Mouse (Mus musculus) limb, embryonic 14.5 days (tissue): ENCODE measurements around the gene B3glct. TPM values are rescaled to one million over a fixed set of nuclear protein-coding genes. Genes with fewer than 3 reads are reported as not detected.

Source experiments
- ATAC-seq: fragments of 200-750 bp; cut with Nextera tagmentation; 2 replicates; pipeline ENCODE4 v1.8.0; 2017; ENCODE audit warnings: low read depth, moderate number of reproducible peaks, moderate TSS enrichment; ENCODE audit not compliant: low FRiP score
- DNase-seq: peaks from one replicate; pipeline ENCODE4 v3.0.0-alpha.2; 2015; ENCODE audit warnings: low spot score
- H3K27ac ChIP-seq: fragments of 300-500 bp; sonication (generic); replicated peaks from 2 replicates; pipeline ENCODE4 v1.5.1; 2014; ENCODE audit warnings: low read depth, mild to moderate bottlenecking, low read length, moderate library complexity, mixed read lengths
- H3K27me3 ChIP-seq: fragments of 300-500 bp; sonication (generic); 2 replicates; pipeline ENCODE4 v1.6.1; 2014; ENCODE audit warnings: low read length, mixed read lengths; ENCODE audit not compliant: control insufficient read depth, insufficient read depth
- H3K36me3 ChIP-seq: fragments of 300-500 bp; sonication (generic); 2 replicates; pipeline ENCODE4 v1.6.1; 2014; ENCODE audit warnings: mild to moderate bottlenecking, low read length, moderate library complexity, mixed read lengths; ENCODE audit not compliant: control insufficient read depth, insufficient read depth
- H3K4me1 ChIP-seq: fragments of 300-500 bp; sonication (generic); 2 replicates; pipeline ENCODE4 v1.6.1; 2014; ENCODE audit warnings: antibody characterized with exemption, low read length, mixed read lengths; ENCODE audit not compliant: control insufficient read depth, insufficient read depth
- H3K4me2 ChIP-seq: fragments of 300-500 bp; sonication (generic); replicated peaks from 2 replicates; pipeline ENCODE4 v1.6.1; 2014; ENCODE audit warnings: low read depth, mild to moderate bottlenecking, low read length, moderate library complexity; ENCODE audit not compliant: severe bottlenecking
- H3K4me3 ChIP-seq: fragments of 300-500 bp; sonication (generic); replicated peaks from 2 replicates; pipeline ENCODE4 v1.5.1; 2014; ENCODE audit warnings: low read length
- H3K9ac ChIP-seq: fragments of 300-500 bp; sonication (generic); 2 replicates; pipeline ENCODE4 v1.6.1; 2014; ENCODE audit warnings: mild to moderate bottlenecking, low read depth, low read length, moderate library complexity; ENCODE audit not compliant: severe bottlenecking
- H3K9me3 ChIP-seq: fragments of 300-500 bp; sonication (generic); 2 replicates; pipeline ENCODE4 v1.6.1; 2016; ENCODE audit warnings: low read length; ENCODE audit not compliant: control insufficient read depth
- POLR2A ChIP-seq: fragments of 200-500 bp; IDR thresholded peaks from 2 replicates; pipeline ENCODE4 v1.8.0; 2012; ENCODE audit warnings: inconsistent platforms, mild to moderate bottlenecking, moderate library complexity, borderline replicate concordance; ENCODE audit not compliant: insufficient read depth, insufficient read length; ENCODE audit errors: extremely low read depth
- WGBS: fragments of 180-500 bp; shearing (Covaris S2); extraction: QIAGEN DNeasy Blood & Tissue Kit; methylation state at CpG from one replicate; pipeline ENCODE4 v1.1.7; 2014; 5-methylcytosine and 5-hydroxymethylcytosine counted together
- polyA plus RNA-seq, 2 experiments: library from polyadenylated mRNA; depleted of rRNA in 1 of 2; stranded (reverse) in 1 of 2; unstranded in 1 of 2; fragments of >200 nt; fragmentation: Nextera tagmentation in 1 of 2; extraction: Ambion mirVana in 1 of 2; gene quantifications; 2 replicates each; pipeline versions ENCODE4 v1.2.1 to v1.2.3; 2012 to 2014

B3glct gene
- polyA plus RNA-seq, 2 experiments: 15.4 to 20.0 TPM

DNA sequence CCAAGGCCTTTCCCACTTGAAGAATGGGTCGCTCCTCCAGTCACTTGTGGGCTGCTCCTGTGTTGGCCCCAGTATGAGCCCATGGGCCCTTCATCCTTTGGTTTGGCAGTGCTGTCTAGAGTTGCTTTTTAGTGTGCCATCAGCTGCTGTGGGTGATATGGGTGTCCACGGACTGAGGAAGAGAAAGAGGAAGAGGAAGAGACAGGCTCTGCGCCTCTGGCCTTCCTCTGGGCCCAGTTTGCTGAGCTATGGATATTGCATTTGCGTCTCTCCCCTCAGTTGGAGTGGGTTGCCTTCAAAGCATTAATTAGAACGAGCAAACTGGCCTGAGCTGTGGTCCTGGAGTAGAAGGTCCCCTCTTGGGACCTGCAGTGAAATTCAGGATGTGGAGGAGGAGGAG lies 11.8 kb downstream of the B3glct start:
- ATAC-seq: no peak
- Histone ChIP-seq H3K27ac (no peak overlapping the region), H3K27me3 (no peaks in the 10 kb centered on the region), H3K4me2 (no peak overlapping the region), H3K9ac (no peak overlapping the region), H3K4me3 (no peak overlapping the region), H3K9me3 (peaks cover 4% of the 10 kb centered on the region; the same call in 1 of the 2 replicates), H3K4me1 (peaks cover 4% of the 10 kb centered on the region; the same call in 1 of the 2 replicates), H3K36me3 (no peaks in the 10 kb centered on the region)
- no peak for DNase-seq
- 72% methylated on average over 5 of the region's 5 CpGs for WGBS
- no peak for TF ChIP-seq POLR2A

DNA sequence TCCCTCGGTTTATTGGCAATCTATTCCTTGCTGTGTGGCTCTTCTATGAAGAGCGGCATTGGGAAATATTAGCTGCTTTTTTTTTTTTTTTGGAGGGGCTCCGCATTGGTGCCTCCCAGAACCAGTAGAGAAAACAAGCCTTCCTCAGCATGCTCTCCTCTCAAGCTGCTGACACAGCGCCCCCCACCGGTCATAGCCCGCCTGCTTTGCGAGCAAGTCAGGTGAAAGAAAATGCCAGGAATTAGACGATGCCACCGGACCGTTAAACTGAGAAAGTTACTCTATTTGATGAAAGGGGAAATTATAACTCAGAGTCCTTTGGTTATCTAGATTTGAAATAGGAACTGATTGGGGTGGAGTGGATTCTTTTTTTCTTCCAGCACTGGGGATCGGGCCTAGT lies 14.5 kb downstream of the B3glct start:
- Histone ChIP-seq H3K4me1 (peaks cover 4% of the 10 kb centered on the region; the same call in 1 of the 2 replicates), H3K4me3 (no peak overlapping the region), H3K27me3 (no peaks in the 10 kb centered on the region), H3K9ac (no peak overlapping the region), H3K9me3 (peaks cover 4% of the 10 kb centered on the region; the same call in 1 of the 2 replicates), H3K36me3 (no peaks in the 10 kb centered on the region), H3K4me2 (no peak overlapping the region), H3K27ac (no peak overlapping the region)
- no peak for ATAC-seq
- DNase-seq: no peak
- 72% methylated on average over 11 of the region's 11 CpGs for WGBS
- no peak for TF ChIP-seq POLR2A

DNA sequence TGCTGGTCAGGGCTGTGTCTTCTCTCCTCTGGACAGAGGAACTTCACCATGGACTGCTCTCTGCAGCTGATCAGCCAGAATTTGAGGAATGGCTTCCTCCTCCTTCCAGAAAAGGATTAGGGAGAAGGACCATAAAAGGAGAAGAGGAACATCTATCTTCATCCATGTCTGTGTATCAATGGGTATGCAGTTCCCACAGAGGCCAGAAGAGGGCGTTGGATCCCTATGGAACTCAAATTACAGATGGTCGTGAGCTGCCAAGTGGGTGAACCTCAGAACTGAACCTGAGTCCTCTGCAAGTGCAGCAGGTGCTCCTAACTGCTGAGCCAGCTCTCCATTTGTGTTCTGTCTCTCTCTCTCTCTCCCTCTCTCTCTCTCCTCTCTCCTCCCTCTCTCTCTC lies 15.2 kb downstream of the B3glct start:
- ATAC-seq (no peak), DNase-seq (no peak)
- no peak overlapping the region for H3K4me3 ChIP-seq
- no peak overlapping the region for H3K27ac ChIP-seq
- TF ChIP-seq POLR2A: no peak
- no peak overlapping the region for H3K9ac ChIP-seq
- no peak overlapping the region for H3K4me2 ChIP-seq
- peaks cover 4% of the 10 kb centered on the region; the same call in 1 of the 2 replicates for H3K4me1 ChIP-seq
- H3K36me3 ChIP-seq: no peaks in the 10 kb centered on the region
- peaks cover 4% of the 10 kb centered on the region; the same call in 1 of the 2 replicates for H3K9me3 ChIP-seq
- WGBS: 81% methylated on average over 2 of the region's 2 CpGs
- H3K27me3 ChIP-seq: no peaks in the 10 kb centered on the region

DNA sequence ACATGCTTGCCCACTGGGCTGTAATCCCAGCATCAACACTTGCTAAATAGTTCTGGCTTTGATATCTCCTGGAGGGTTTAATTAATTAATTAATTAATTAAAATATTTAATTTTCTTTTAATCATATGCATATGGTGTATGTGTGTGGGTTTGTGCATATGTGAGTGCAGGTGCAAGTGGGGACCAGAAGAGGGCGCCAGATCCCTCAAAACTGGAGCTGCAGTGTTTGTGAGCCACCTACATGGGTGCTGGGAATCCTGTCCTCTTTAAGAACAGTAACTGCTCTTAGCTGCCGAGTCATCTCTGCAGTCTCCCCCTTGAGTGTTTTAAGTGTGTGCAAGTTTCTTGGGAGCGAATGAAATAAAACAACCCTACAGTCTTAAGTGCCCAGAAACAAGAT lies 15.9 kb downstream of the B3glct start:
- no peak overlapping the region for H3K9ac ChIP-seq
- H3K4me3 ChIP-seq: no peak overlapping the region
- peaks cover 4% of the 10 kb centered on the region; the same call in 1 of the 2 replicates for H3K4me1 ChIP-seq
- peaks cover 4% of the 10 kb centered on the region; the same call in 1 of the 2 replicates for H3K9me3 ChIP-seq
- DNase-seq (no peak), ATAC-seq (no peak)
- no peak overlapping the region for H3K27ac ChIP-seq
- 82% methylated on average over 3 of the region's 3 CpGs for WGBS
- no peak overlapping the region for H3K4me2 ChIP-seq
- no peak for TF ChIP-seq POLR2A
- no peaks in the 10 kb centered on the region for H3K27me3 ChIP-seq
- H3K36me3 ChIP-seq: no peaks in the 10 kb centered on the region

DNA sequence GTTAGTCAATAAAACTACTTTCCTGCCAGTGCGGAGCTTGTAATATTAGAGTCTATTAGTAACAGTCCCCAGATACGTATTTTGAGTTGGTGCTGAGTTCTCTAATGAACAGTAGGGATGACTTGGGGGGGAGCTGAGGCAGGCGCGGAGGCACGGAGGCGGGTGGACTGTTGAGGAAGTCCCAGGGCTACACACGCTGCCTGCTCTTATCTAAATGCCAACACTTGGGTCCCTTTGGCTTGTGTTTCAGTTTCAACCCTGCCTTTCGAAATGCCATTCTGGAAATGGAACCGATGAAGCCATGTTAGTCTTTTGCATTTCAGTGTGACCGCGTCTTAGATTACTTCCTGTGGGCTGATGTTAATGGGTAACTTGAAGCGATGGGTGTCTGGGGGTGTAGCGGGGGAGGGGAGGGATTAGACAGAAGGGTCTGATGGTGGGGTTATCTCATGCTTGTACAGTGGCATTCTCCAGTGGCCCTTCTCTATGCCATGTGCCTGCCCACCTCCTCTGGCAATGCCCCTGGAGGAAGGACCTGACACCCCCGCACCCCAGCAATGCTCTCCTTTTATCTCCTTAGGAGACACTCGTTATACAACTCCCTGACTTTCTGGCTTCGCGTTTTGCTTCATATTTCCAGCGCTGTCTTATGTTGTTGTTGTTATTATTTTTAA lies 17.2 kb downstream of the B3glct start:
- no peak overlapping the region for H3K27ac ChIP-seq
- TF ChIP-seq POLR2A: no peak
- WGBS: 73% methylated on average over 18 of the region's 18 CpGs
- peaks cover 4% of the 10 kb centered on the region; the same call in 1 of the 2 replicates for H3K9me3 ChIP-seq
- H3K9ac ChIP-seq: no peak overlapping the region
- H3K36me3 ChIP-seq: no peaks in the 10 kb centered on the region
- DNase-seq (no peak), ATAC-seq (no peak)
- no peaks in the 10 kb centered on the region for H3K27me3 ChIP-seq
- H3K4me1 ChIP-seq: peaks cover 4% of the 10 kb centered on the region; the same call in 1 of the 2 replicates
- H3K4me3 ChIP-seq: no peak overlapping the region
- no peak overlapping the region for H3K4me2 ChIP-seq

DNA sequence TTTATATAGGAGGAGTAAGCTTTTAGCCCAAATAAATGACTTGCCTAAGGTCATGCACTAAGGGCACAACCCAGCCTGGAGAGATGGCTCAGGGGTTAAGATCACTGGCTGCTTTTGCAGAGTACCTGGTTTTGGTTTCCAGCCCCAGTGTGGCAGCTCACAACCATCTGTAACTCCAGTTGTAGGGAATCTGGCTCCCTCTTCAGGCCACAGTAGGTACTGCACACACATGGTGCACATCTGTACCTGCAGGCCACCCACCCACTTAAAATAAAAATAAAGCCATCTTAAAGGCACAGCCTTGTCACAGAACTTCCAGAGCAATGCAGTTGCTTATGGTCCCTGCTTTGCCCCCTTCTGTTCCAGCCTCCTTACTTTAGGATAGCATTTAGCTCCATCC lies 24.7 kb downstream of the B3glct start:
- Histone ChIP-seq H3K9ac (no peak overlapping the region), H3K27me3 (no peaks in the 10 kb centered on the region), H3K4me1 (no peaks in the 10 kb centered on the region), H3K4me2 (no peak overlapping the region), H3K4me3 (no peak overlapping the region), H3K36me3 (no peaks in the 10 kb centered on the region), H3K27ac (no peak overlapping the region), H3K9me3 (no peaks in the 10 kb centered on the region)
- TF ChIP-seq POLR2A: no peak
- no peak for DNase-seq
- no peak for ATAC-seq
